Mouse (Mus musculus): ENCODE data around the gene Tek.

GRCm38 (mm10) chr4:94854270-94854669 is 115.2 kb downstream of the Tek start:
- TF ChIP-seq CTCF (IDR thresholded peaks at IDR 0.05; ENCODE audit: borderline replicate concordance, extremely low read depth, insufficient read depth, insufficient read length) (no peak), POLR2A (IDR thresholded peaks at IDR 0.05; ENCODE audit: borderline replicate concordance, extremely low read depth, insufficient read depth, insufficient read length, poor library complexity, severe bottlenecking) (no peak)

All from brain, embryonic 14.5 days (tissue).